Mouse (Mus musculus): ENCODE data around the gene Moxd1.

DNA sequence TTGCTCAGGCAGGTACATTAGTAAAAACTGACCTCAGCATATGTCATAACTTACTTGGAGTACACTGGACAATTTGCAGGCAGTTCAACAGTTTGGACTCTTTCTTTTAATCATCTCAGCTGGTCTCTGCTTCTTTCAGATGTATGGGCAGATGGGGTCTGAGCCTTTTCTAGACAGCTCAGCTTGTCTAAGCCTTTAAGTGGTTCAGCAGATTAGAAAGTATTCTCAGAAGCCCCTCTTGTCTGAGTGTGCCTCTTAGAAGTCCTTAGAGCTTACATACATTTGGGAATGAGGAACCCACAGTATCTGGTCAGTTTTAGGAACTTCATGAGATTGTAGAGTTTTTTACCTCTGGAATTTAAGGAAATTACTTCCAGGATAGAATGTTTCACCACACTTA is 28.3 kb downstream of the Moxd1 start:
- TF ChIP-seq EP300 (IDR thresholded peaks at IDR 0.05; ENCODE audit: low read depth) (no peak), CTCF (IDR thresholded peaks at IDR 0.05; ENCODE audit: low read depth) (no peak)

Measured in liver, embryonic 14.5 days (tissue).